Mouse (Mus musculus): ENCODE measurements around the gene Wwtr1.

The Wwtr1 gene

GRCm38 (mm10) chr3:57575660-57576055 is at the start of gene Wwtr1:
Gene Wwtr1 (minus strand): TSS chr3:57575910.
- peak; percentile 89 for DNase-seq (ENCODE audit: low spot score)

- DNase-seq (ENCODE audit: low spot score): no peak
Measured at GRCm38 (mm10) chr3:57619718-57620117, 44.0 kb upstream of the Wwtr1 start.

DNA sequence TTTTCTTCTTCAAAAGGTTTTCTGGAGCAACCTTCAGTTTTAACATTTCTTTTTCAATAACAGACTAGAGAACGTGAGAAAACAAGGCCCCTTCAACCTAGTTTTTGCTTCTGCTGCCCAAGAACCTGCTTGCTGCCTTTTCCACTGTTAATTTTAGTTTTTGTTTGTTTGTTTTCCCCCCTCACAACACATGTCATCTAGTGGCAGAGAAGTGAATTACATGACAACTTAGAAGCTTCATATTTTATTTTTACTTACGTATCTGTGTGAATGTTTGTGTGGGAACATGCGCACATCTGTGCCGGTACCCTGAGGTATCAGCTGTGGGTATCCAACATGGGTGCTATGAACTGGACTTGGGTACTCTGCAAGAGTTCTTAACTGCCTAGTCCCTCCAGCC is 39.9 kb upstream of the Wwtr1 start:
- DNase-seq (ENCODE audit: low spot score): no peak

- DNase-seq (ENCODE audit: low spot score): no peak
Measured at GRCm38 (mm10) chr3:57612430-57612997, 36.8 kb upstream of the Wwtr1 start.

GRCm38 (mm10) chr3:57611776-57612175 is 36.1 kb upstream of the Wwtr1 start:
- DNase-seq (ENCODE audit: low spot score): no peak

- no peak for DNase-seq (ENCODE audit: low spot score)
Measured at GRCm38 (mm10) chr3:57604618-57605015, 28.9 kb upstream of the Wwtr1 start.

DNA sequence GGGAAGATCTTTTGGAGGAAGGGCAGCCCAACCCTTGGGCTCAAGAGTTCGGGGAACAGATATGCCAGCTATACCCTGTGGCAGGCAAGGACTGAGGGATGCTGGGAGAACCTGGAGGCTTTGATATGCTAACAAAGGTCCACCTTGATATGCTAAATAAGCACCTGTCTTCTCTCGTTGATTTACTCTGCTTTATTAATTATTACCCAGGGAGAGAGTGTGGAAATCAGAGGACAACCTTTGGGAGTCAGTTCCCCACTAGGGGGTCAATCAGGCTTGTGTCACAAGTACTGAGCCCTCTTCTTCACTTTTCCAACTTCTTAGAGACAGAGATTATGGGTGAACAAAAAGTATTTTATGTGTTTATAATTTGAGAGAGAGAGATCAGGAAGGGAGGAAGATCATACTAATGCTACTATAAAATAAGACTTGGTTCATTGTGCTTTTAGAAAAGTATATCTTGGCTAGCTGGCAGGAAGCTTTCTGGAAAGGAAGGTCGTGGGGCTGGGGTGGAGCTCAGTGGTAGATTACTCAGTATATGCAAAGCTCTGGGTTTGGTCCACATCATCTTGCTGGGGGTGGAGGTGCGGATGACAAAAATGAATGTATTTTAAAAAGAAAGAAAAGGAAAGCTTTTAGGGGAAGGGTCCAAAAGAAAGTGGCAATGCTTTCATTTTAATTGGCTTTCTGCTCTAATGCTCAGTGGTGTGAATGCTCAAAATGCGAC is 28.3 kb upstream of the Wwtr1 start:
- DNase-seq (ENCODE audit: low spot score): no peak

- DNase-seq (ENCODE audit: low spot score): no peak
Measured at GRCm38 (mm10) chr3:57602610-57603009, 26.9 kb upstream of the Wwtr1 start.

DNA sequence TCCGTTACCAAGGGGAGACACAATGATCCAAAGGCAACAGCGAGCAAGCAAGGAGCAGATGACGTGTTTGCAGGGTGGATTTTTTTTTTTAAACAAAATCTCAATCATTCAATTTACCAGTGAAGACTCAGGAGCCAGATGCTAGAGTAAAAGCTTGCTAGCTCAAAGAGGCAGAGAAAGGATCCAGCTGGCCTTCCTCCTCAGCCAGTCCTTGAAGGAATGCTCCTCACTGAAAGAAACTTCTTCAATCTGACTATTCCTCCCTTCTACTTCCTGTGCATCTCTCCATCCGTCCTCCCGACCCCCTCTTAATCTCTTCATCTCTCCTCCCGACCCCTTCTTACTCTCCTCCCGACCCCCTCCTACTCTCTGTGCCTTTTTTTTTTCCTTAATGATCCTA is 20.9 kb upstream of the Wwtr1 start:
- no peak for DNase-seq (ENCODE audit: low spot score)

DNA sequence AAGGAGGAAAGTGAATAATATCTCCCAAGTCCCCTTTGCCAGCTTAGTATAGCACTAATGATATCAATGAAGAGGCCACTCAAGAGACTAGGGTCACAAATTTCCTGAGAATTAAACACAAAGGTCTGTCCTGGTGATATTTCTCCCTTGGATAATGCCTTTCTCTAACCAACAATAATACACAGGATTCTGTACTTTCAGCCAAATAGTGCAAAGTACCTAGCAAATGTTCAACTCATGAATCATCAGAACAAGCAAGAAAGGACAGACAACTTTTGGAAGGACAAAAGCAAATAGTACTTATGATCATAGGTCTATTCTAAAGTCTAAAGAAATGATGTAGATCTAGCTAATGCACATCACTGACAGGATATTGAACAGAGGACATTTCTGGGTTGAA is 19.8 kb upstream of the Wwtr1 start:
- DNase-seq (ENCODE audit: low spot score): no peak

GRCm38 (mm10) chr3:57585967-57586366 is 10.3 kb upstream of the Wwtr1 start:
- no peak for DNase-seq (ENCODE audit: low spot score)

DNA sequence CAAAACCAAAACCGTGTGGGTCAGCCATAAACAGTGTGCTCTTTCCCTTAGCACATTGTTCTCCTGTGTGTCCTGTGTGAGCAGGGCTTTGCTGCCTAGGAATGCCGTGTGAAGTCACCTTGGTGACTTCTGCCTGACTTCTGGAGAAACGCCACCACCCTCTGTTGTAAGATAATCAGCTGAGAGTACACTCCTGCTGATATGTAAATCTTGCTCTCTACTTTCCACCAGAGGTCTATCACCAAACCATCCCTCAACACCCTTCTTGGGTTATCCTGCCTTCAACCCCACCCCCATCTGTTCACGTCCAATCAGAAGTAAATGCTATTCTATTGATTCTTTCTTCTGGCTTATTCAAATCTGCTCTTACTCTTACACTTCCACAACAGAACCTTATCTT is 7.8 kb upstream of the Wwtr1 start:
- no peak for DNase-seq (ENCODE audit: low spot score)

- no peak for DNase-seq (ENCODE audit: low spot score)
Measured at GRCm38 (mm10) chr3:57580426-57581195, 4.9 kb upstream of the Wwtr1 start.

GRCm38 (mm10) chr3:57576056-57576824 is 530 bp upstream of the Wwtr1 start:
- DNase-seq (ENCODE audit: low spot score): peak; percentile 71

- peak; percentile 51 for DNase-seq (ENCODE audit: low spot score)
Measured at GRCm38 (mm10) chr3:57574885-57575659, 638 bp downstream of the Wwtr1 start.

DNA sequence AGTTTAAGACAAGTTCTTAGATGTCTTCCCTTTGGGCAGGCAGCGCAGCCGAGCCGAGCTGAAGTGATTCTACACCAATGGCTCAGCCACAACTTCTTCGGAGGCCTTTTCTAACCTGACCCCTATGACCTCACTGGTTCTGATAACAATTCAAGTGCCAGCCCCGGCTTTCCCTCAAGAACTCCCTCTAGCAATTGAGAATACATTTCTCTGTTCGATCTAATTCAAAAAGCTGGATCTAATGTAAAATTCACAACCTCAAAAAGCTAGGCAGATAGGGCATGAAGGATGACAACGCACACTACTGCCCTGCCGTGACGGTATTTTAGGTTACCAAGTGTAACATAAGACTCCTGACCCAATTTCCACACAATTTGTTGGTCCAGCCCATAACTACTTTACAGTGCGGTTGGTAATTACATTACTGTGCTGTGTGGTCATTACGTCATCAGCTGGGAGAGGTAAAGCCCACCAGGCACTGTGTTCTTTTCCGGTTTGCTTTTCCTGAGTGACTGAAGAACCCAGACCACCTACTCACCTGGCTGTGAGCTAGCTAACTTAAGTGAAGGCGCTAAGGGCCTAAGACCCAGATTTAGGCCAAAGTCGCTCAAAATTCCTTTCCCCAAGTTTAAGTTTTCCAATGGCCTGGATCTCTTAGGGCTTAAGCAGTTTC is 1.7 kb downstream of the Wwtr1 start:
- no peak for DNase-seq (ENCODE audit: low spot score)

- DNase-seq (ENCODE audit: low spot score): no peak
Measured at GRCm38 (mm10) chr3:57572331-57572975, 3.3 kb downstream of the Wwtr1 start.

DNA sequence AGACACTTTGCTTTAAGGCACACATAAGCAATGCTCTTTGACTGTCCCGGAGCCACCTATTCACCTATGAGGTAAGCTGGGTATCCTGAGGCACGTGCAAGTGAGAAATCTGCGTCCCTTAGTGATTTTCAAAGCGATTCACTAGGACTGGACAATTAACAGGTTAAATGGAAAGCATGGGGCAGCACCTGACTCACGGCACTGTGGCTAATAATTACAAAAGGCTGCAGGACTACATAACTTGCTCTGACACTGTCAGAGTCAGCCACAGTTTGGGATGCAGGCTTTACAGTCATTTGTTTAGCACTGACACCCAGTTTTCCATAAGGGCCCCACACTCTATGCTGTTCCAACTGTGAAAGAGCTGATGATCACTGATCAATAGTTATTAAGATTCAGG is 9.1 kb downstream of the Wwtr1 start:
- DNase-seq (ENCODE audit: low spot score): no peak

GRCm38 (mm10) chr3:57563627-57564026 is 12.1 kb downstream of the Wwtr1 start:
- DNase-seq (ENCODE audit: low spot score): no peak

GRCm38 (mm10) chr3:57562996-57563506 is 12.7 kb downstream of the Wwtr1 start:
- no peak for DNase-seq (ENCODE audit: low spot score)
